Mouse (Mus musculus) liver (tissue): ENCODE measurements around the gene Slc9a3r1.

ENCODE experiments used
- DNase-seq: peaks from one replicate; pipeline ENCODE4 v3.0.0-alpha.2; 2020; ENCODE audit warnings: mixed read lengths

The Slc9a3r1 gene

GRCm38 (mm10) chr11:115228430-115228829, 65.3 kb downstream of the Slc9a3r1 start:
- DNase-seq = no peak

- DNase-seq = no peak
Measured at GRCm38 (mm10) chr11:115229021-115229930, 66.1 kb downstream of the Slc9a3r1 start.
